Mouse (Mus musculus) urinary bladder, postnatal 36 days (tissue): ENCODE data around the gene Ltbp1.

Experiments used
- DNase-seq, 2 experiments: peaks; one replicate each; pipeline ENCODE4 v3.0.0; 2022; ENCODE audit warnings: low spot score in 2 of 2, mixed read lengths in 1 of 2

Gene Ltbp1

GRCm38 (mm10) chr17:75004820-75005219, 548 bp upstream of the Ltbp1 start:
- DNase-seq = peak; percentile 55 to 76

- peak; percentile 34 to 48 for DNase-seq
Observed at GRCm38 (mm10) chr17:75005685-75006680, 615 bp downstream of the Ltbp1 start.

DNA sequence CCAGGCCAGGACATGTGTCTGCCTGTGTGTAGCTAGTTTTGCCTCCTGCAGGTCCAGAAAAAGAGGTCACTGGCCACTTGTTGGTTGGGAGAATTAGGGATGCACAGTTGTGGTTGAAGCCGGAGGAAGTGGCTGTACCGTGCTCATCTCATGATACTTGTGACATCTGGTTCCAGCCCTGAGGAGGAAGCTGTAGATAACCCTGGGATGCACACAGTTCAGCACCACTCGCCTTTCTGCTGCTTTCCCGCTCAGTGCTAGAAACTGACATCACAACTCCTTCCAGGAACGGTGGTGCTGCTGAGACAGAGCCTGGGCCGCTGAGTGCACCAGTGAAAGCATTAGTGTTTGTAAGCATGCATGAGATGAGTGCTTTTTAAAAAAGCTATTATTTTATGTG, 5.6 kb downstream of the Ltbp1 start:
- no peak for DNase-seq

GRCm38 (mm10) chr17:75013211-75013610, 7.8 kb downstream of the Ltbp1 start:
- no peak for DNase-seq

DNA sequence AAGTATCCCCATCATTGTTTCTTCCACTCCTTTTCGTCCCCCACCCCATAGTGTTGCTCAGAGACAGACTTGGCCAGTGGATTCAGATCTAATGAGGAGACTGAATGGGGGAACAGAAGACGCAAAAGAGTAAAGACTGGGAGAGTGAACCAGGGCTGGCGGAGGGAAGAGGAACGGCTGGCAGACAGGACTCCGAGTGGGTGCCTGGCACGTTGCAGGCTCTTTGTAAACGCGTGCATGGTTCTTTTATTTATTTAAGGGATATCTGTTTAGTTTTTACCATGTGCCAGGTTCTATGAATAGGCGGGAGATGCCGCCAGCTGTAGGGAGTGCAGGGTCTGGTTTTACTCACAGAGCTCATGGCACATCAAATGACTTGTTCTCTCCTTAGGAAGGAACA, 8.5 kb downstream of the Ltbp1 start:
- no peak for DNase-seq

GRCm38 (mm10) chr17:75014601-75015356, 9.4 kb downstream of the Ltbp1 start:
- DNase-seq = no peak

DNA sequence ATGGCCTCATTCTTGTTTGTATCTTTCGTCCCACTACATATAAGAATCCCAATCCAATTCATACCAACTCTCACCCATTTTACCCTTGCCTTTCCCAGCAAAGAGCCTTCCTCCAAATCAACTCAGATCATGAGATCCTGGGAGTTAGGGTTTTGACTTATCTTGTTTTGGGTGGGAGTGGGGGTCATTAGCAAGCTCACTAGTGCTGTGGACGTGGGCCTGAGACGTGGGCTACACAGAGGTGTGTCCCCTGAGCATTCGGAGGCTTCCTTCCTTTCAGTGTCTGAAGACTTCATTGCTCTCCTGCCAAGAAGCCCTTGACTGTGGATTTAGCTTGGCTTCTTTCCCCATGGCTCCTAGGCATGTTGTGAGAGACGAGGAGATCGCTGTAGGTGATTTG, 10.2 kb downstream of the Ltbp1 start:
- no peak for DNase-seq

- DNase-seq = no peak
Observed at GRCm38 (mm10) chr17:75017423-75017822, 12.1 kb downstream of the Ltbp1 start.

DNA sequence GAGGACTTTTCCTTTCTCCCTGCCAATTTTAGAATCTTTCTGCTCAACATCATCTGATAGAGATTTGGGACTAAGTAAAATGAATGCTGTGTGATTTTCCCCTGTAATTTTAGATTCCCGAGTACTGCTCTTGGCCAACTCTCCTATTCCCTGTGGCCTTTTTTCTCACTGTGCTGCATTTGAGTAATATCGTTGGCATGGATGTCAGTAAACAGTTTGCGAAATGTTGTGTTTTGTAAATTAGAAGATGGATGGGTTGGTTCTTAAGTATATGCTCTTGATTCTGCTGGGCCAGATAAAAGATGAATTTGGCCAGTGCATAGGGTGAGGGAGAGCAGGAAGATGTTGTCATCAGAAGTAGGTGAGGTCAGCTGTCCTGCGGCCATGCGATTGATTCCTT, 12.8 kb downstream of the Ltbp1 start:
- peak in 1 of 2 experiments; percentile 7 for DNase-seq

DNA sequence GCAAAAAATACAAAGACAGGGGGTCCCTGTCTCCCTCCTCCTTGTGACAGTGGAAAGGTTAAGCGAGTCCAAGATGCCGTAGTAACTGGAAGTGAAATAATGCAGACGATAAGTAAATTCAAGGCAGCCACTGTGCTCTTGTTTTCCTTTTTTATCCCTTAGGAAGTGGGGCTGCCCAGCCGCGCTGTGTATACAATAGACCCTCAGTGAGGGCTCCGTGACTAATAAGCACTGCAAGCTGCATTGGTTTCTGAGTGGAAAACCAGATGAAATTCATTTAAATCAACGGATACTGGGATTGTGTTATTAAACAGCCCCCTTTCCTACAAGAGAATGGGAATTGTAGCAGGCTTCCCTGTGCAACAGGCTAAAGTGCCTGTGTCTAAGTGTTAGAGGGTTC, 14.7 kb downstream of the Ltbp1 start:
- no peak for DNase-seq

DNA sequence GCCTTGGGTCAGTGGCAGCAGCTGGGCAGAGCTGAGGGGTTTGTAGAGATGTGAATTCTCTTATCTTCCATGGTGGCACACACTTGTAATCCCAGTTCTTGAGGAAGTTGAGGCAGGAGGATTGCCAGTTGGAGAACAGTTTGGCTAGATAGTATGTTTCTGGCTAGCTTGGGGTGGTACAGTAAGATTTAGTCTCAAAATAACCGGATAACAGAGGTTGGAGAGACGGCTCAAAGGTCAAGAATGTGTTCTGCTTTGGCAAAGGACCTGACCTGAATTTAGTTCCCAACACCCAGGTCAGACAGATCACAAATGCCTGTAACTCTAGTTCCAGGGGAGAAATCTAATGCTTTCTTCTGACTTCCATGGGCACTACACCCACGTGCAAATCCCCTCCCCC, 15.3 kb downstream of the Ltbp1 start:
- DNase-seq = no peak

GRCm38 (mm10) chr17:75027358-75028131, 22.2 kb downstream of the Ltbp1 start:
- peak; percentile 35 to 70 for DNase-seq

DNA sequence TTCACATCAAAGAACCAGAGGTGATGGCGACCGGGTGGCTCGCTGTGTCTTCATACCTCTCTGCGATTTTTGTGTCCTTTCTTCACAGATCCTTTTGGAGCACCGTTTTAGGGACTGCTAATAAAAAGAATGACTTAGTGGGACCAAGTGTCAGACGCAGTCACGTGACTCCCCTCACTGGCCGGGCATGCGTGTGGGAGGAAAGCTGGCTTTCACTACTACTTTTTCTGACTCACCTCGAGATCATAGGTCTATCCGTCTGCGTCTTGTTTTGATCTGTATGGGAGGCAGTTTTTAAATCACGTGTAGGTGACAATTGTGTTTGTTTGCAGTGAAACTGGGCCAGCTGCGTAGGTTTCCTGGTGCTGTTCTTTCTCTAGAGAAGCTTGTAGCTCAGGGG, 28.0 kb downstream of the Ltbp1 start:
- no peak for DNase-seq

DNA sequence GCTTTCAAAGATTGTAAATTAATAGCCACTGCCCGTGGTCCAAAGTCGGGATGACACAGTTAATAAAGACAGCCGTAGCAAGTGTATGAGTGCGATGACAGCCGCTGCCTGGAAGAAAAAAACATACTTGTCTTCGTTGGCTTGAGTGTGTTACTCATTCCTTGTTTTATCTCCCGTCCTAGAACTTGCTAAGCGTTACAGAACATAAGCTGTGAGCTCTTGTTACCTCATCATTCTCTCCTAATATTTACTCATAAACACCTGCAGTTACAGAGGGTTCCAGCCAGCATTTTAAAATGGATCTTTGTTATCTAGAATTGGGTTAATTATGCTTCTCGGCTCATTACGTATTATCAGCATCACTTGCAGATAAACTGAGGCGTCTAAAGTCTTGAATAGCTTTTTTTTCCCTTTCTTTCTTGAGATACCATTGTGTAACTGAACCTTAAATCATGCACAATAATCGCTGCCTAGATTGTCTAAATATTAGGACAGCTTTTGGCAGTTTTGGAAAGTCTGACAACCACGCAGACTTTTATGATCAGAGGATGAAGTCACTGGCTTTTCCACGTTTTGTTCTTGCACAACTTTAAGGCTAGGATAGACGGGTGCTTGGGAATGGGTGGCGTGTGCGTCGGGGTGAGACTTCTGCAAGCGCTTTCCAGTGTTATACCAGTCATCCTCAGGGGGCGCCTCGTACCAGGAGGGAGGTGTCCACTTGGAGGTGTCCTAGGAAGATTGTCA, 28.7 kb downstream of the Ltbp1 start:
- peak in 1 of 2 experiments; percentile 17 for DNase-seq

- no peak for DNase-seq
Observed at GRCm38 (mm10) chr17:75036881-75037280, 31.5 kb downstream of the Ltbp1 start.

DNA sequence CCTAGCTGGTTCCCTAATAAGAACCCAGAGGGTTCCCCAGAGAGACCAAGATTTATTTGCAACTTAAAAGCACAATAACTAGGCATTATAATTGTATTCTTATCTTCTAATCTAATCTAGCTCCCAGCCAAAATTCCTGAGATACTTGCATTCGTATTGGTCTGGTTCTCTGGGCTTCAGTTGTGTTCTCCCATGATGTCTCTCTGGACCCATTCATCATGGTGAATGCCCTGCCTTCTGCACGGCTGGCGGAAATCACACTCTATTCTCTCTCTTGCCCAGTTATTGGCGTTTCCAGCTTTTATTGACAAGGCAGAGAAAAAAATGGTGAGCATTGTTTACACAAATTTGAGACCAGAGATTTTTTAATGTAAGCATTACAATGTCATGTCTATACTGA, 33.6 kb downstream of the Ltbp1 start:
- no peak for DNase-seq

DNA sequence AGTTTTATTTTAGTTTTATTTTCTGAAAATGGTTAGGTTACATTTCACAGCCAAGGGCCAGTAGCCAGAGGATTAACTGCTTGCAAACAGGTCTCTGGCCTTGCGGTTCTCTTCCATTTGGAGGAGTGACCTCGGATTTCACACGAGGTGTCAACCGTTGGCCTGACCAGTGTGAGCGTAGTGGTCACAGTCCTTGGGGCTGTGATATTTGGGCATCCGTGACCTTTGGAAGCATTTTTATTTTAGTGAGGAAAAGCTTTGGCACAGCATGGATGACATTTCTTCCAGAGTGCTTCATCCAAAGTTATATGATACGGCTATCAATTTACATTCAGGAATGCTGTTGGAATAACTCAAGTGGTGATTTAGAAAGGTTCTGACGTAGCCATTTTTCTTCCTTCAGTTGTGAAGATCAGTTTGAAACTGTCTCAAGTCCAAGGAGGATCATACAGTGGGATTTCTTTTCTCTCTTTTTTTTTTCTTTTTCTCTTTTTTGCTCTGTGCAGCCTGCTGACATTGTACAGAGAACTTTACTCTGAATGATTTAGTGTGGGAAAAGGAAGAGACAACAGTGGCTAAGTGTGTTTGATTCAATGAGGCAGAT, 44.1 kb downstream of the Ltbp1 start:
- no peak for DNase-seq

DNA sequence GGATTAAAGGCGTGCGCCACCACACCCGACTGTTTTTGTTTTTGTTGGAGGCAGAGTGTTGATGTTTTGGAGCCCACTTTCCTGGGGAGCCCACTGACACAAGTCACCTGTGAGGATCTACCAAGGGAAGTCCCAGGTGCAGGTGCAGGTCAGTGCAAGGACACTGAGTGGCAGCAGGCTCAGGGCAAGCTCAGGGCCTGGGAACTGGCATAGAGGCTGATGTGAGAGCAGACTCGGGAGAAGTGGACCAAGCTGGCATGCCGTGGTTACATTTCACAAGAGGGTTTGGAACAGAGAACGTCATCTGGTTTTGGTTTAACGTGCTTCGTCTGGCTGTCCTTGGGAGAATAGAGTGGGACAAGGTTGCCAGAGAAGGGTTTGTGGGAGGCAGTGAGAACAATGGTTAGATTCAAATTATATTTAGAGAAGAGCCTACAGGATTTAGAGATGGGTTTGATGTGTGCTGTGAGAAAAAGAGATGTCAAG, 46.1 kb downstream of the Ltbp1 start:
- DNase-seq = no peak

DNA sequence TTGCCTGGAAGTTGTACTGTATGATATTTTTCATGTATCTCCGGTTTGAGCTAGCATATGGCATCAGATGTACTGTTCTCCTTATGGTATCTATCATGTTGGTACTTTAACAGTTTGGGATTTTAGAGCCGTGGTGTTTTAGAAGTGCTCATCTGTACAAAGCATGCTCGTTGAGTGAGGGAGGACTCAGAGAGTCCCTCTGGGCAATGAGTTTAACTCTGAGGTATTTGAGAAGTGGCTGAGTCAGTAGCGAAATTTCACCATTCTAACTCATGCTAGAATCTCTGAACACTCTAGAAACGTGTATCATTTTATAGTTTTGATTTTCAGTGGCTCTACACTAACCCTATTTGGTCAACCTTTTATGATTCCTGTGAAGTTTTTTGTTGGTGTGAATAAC, 49.9 kb downstream of the Ltbp1 start:
- no peak for DNase-seq

DNA sequence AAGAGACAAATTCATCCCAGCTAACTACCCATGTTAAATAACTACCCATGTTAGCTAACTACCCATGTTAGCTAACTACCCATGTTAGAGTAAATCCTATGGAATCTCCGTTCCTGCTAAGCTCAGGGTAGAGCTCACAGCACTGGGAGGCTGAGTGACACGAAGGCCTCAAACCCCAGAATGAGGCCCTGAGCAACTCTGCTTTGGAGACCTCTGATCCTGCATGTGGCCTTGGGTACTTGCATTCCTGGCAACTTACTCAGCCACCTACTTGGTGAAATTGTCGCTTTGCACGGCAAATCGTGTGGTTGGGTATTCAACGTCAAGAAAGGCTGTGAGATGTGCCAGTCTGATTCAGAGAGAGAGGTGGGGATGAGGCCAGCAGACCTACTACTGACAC, 50.6 kb downstream of the Ltbp1 start:
- no peak for DNase-seq

DNA sequence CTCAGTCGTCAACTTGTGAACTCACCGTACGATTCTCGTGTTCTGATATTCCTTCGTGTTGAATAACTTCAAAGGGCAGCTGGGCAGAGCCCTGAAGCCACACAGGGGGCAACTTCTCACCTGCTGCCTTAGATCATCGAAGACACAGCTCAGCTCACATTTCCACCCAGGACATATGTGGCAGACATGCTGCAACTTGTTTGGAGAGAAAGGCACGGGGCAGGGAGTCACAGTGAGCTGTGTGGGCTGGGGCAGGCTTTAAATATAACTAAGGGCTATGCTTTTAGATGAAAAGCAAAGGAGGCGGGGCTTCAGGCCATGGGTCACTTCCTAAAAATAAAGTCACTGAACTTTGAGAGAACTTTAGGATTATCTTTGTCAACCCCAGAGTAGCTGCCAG, 51.3 kb downstream of the Ltbp1 start:
- no peak for DNase-seq
